Mouse (Mus musculus): ENCODE results near the gene Dnajb7. TPM values are rescaled to one million over a fixed set of nuclear protein-coding genes. Genes with fewer than 3 reads are reported as not detected.

Gene Dnajb7
- 0.11 TPM in 1 of 2 replicates, not detected in the other for polyA plus RNA-seq (2012)

GRCm38 (mm10) chr15:81408199-81408598 is at the start of gene Dnajb7:
Dnajb7 (minus strand) TSS chr15:81408299.

GRCm38 (mm10) chr15:81399638-81400315 is 8.3 kb downstream of the Dnajb7 start, which contains the start of the genes St13 and Xpnpep3:
St13 (minus strand) TSS chr15:81400077.
Xpnpep3 (plus strand) TSS chr15:81400138.

DNA sequence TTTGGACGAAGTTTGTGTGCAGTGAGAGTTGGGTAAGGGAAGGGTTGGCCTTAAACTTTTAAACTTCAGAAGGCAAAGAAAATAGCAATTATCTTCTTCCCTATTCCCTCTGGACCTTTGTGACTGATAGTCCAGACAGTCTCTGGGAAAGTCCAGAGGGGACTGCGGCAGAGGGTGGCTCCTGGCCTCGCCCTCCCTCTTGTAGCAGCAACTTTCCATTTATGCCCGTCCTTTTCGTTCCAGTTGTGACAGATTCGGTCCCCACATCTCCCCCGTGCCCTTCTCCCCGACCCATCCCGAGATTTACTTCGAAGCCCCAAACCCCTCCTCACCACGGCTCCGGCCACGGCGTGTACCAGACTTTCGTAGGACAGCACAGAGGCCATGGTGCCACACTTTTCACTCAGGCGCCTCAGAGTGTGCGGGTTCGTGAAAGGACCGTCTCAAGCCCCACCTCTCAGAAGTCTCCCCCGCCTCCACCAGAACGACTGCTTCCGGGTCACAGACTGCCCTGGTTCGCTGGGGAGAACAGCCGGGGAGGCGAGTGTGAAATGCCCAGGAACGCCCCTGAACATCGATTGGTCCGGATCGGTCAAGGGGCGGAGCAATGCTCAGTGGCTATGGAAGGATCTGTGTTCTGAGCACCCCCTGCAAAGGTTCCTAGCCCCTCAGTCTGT is 47.6 kb downstream of the Dnajb7 start, which contains the start of gene Slc25a17:
Gene Slc25a17 (minus strand): TSS at position 468 of the 677 bp plus-strand sequence.

Other genes starting within 250 kb of the Dnajb7 start
- 73.7 and 78.7 TPM in 2 replicates for gene Mrtfa, start 217.5 kb downstream of the Dnajb7 start, polyA plus RNA-seq (2012)
- 0.03 and 0.11 TPM in 2 replicates for gene Mchr1, start 172.8 kb downstream of the Dnajb7 start, polyA plus RNA-seq (2012)
- 2.8 and 3.1 TPM in 2 replicates for gene Slc25a17, start 47.5 kb downstream of the Dnajb7 start, polyA plus RNA-seq (2012)
- gene St13, start 8.2 kb downstream of the Dnajb7 start, polyA plus RNA-seq (2012): 262 and 346 TPM in 2 replicates
- 0.37 and 0.47 TPM in 2 replicates for gene Xpnpep3, start 8.2 kb downstream of the Dnajb7 start, polyA plus RNA-seq (2012)
- 44.2 and 48.9 TPM in 2 replicates for gene Rbx1, start 58.0 kb upstream of the Dnajb7 start, polyA plus RNA-seq (2012)
- 20.2 and 26.6 TPM in 2 replicates for gene Ep300, start 177.1 kb upstream of the Dnajb7 start, polyA plus RNA-seq (2012)

All from megakaryocyte-erythroid progenitor cell, adult 5 weeks (primary cell).